Mouse (Mus musculus) midbrain, postnatal 0 days (tissue): ENCODE data around the gene Chd1. TPM values are rescaled to one million over a fixed set of nuclear protein-coding genes. Genes with fewer than 3 reads are reported as not detected.

ENCODE experiments used
- ATAC-seq: fragments of 200-750 bp; cut with Nextera tagmentation; 2 replicates; pipeline ENCODE4 v1.8.0; 2017; ENCODE audit warnings: moderate number of reproducible peaks, mild to moderate bottlenecking, moderate TSS enrichment, moderate library complexity; ENCODE audit not compliant: low FRiP score
- DNase-seq: peaks from one replicate; pipeline ENCODE4 v3.0.0-alpha.2; 2015; ENCODE audit warnings: low spot score
- H3K27ac ChIP-seq: fragments of 300-500 bp; sonication (generic); 2 replicates; pipeline ENCODE4 v1.5.1; 2014; ENCODE audit warnings: low read depth, mild to moderate bottlenecking, low read length, mixed read lengths
- H3K27me3 ChIP-seq: fragments of 300-500 bp; sonication (generic); 2 replicates; pipeline ENCODE4 v1.6.1; 2014; ENCODE audit warnings: low read length, control low read depth, mixed read lengths; ENCODE audit not compliant: insufficient read depth
- H3K36me3 ChIP-seq: fragments of 300-500 bp; sonication (generic); 2 replicates; pipeline ENCODE4 v1.6.1; 2014; ENCODE audit warnings: low read length, control low read depth, mixed read lengths; ENCODE audit not compliant: insufficient read depth
- H3K4me1 ChIP-seq: fragments of 300-500 bp; sonication (generic); 2 replicates; pipeline ENCODE4 v1.6.1; 2014; ENCODE audit warnings: mild to moderate bottlenecking, control low read depth, antibody characterized with exemption, low read length, mixed read lengths; ENCODE audit not compliant: insufficient read depth
- H3K4me2 ChIP-seq: fragments of 300-500 bp; sonication (generic); 2 replicates; pipeline ENCODE4 v1.6.1; 2014; ENCODE audit warnings: low read depth, mild to moderate bottlenecking, low read length, mixed read lengths; ENCODE audit not compliant: poor library complexity, severe bottlenecking
- H3K4me3 ChIP-seq: fragments of 300-500 bp; sonication (generic); 2 replicates; pipeline ENCODE4 v1.5.1; 2014; ENCODE audit warnings: low read depth, mild to moderate bottlenecking, low read length, moderate library complexity
- H3K9ac ChIP-seq: fragments of 300-500 bp; sonication (generic); replicated peaks from 2 replicates; pipeline ENCODE4 v1.6.1; 2014; ENCODE audit warnings: mild to moderate bottlenecking, low read length, moderate library complexity, mixed read lengths; ENCODE audit not compliant: poor library complexity, severe bottlenecking
- H3K9me3 ChIP-seq: fragments of 300-500 bp; sonication (generic); 2 replicates; pipeline ENCODE4 v1.6.1; 2016; ENCODE audit warnings: low read length, control low read depth
- CTCF ChIP-seq: IDR thresholded peaks from 2 replicates; pipeline ENCODE4 v1.5.1; 2016; ENCODE audit warnings: antibody characterized with exemption, mild to moderate bottlenecking
- WGBS: fragments of 180-500 bp; shearing (Covaris S2); extraction: QIAGEN DNeasy Blood & Tissue Kit; methylation state at CpG from one replicate; pipeline ENCODE4 v1.1.7; 2014; 5-methylcytosine and 5-hydroxymethylcytosine counted together
- polyA plus RNA-seq: library from polyadenylated mRNA; unstranded; fragments of >200 nt; fragmentation: Nextera tagmentation; extraction: Ambion mirVana; gene quantifications from 2 replicates; pipeline ENCODE4 v1.2.1, GENCODE M21; 2015
- total RNA-seq: library from RNA; depleted of rRNA; stranded (reverse); fragments of >200 nt; gene quantifications from 2 replicates; pipeline ENCODE4 v1.2.3, GENCODE M21; 2014

Chd1 gene
- total and polyA plus RNA-seq, 2 experiments from 2014 or later = 12.9 to 13.1 TPM

DNA sequence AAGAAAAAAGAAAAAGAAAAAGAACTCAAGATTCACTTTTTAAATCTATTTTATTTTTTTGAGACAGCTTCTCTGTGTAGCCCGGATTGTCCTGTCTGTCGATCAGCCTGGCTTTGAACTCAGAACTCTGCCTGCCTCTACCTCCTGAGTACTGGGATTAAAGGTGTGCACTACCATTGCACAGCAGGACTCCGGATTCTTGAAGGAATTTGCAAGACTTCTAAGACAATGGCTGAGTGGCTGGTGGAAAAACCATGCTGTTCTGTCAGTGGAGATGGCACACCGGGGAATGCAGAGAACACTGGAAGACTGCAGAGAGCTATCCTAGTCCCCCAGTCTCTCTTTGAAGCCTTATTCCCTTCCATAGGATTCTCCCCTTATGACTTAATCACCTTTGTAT is 24.1 kb upstream of the Chd1 start:
- Histone ChIP-seq H3K4me3 (no peak overlapping the region), H3K9me3 (no peaks in the 10 kb centered on the region), H3K9ac (no peak overlapping the region), H3K4me2 (no peak overlapping the region), H3K27me3 (no peaks in the 10 kb centered on the region), H3K4me1 (no peaks in the 10 kb centered on the region), H3K36me3 (peaks cover 3% of the 10 kb centered on the region; the same call in 1 of the 2 replicates), H3K27ac (no peak overlapping the region)
- WGBS = 68% methylated on average over 4 of the region's 4 CpGs
- ATAC-seq (no peak), DNase-seq (no peak)
- TF ChIP-seq CTCF = no peak

DNA sequence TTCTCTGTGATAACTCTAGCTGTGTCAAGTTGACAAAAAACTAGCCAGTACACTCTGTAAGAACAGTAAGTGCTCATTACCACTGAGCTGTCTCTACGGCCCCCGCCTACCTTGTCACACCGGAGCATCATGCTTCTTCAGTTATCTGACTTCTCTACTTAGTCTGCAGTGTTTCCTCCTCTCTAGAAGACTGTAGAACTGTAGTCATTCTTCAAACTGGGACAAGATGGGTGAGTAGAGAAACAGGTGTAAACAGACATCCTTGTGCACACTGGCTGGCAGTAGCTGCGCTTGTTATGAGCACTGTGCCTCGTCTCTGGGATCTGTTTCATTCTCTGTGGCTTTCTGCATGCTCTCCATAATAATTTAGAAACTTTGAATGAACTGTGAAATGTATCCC is 18.4 kb upstream of the Chd1 start:
- no peaks in the 10 kb centered on the region for H3K36me3 ChIP-seq
- H3K9ac ChIP-seq = no peak overlapping the region
- DNase-seq = no peak
- H3K4me1 ChIP-seq = no peaks in the 10 kb centered on the region
- no peaks in the 10 kb centered on the region for H3K27me3 ChIP-seq
- TF ChIP-seq CTCF = no peak
- H3K4me2 ChIP-seq = no peak overlapping the region
- no peaks in the 10 kb centered on the region for H3K9me3 ChIP-seq
- H3K4me3 ChIP-seq = no peak overlapping the region
- 89% methylated on average over 5 of the region's 5 CpGs for WGBS
- H3K27ac ChIP-seq = no peak overlapping the region
- ATAC-seq = no peak

DNA sequence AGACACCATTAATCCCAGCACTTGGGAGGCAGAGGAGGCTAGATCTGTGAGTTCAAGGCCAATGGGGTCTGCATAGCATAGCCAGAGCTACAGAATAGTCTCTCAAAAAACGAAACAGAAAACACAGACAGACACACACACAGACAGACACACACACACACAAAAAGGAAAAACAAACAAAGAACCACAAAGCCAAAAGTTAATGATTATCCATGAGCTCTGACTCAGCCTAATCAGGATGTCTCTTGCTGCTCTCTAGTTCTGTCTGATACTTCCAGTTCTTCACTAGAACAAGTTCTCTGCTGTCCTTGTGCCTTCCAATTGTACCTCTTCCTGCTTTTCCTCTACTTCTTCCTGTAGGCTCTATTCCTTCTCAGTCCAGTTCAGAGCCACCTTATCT is 14.5 kb upstream of the Chd1 start:
- Histone ChIP-seq H3K9me3 (no peaks in the 10 kb centered on the region), H3K27ac (no peak overlapping the region), H3K36me3 (no peaks in the 10 kb centered on the region), H3K27me3 (no peaks in the 10 kb centered on the region), H3K4me1 (no peaks in the 10 kb centered on the region), H3K4me2 (no peak overlapping the region), H3K4me3 (no peak overlapping the region), H3K9ac (no peak overlapping the region)
- DNase-seq (no peak), ATAC-seq (no peak)
- no peak for TF ChIP-seq CTCF
- WGBS = 86% methylated on average over 1 of the region's 1 CpGs

DNA sequence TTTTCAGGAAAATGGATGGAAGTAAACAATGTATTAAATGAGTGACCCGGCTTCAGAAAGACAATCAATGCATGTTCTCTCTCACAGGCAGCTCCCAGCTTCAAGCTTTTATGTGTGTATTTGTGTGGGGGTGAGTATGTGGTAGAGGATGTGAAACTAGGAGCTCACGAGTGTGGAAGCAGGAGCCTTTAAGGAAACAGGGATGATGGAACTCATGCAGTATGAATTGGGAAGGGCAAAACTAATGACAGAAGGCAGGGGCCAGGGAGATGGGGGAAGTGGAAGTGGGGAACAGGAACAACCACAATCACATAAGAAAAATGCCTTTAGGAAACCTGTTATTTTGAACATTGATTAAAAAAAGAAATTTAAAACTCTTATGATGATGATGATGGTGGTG is 9.2 kb upstream of the Chd1 start:
- Histone ChIP-seq H3K9me3 (no peaks in the 10 kb centered on the region), H3K27me3 (no peaks in the 10 kb centered on the region), H3K4me3 (no peak overlapping the region), H3K27ac (no peak overlapping the region), H3K4me1 (no peaks in the 10 kb centered on the region), H3K4me2 (no peak overlapping the region), H3K36me3 (no peaks in the 10 kb centered on the region), H3K9ac (no peak overlapping the region)
- WGBS = 95% methylated on average over 2 of the region's 2 CpGs
- DNase-seq (no peak), ATAC-seq (no peak)
- TF ChIP-seq CTCF = no peak

DNA sequence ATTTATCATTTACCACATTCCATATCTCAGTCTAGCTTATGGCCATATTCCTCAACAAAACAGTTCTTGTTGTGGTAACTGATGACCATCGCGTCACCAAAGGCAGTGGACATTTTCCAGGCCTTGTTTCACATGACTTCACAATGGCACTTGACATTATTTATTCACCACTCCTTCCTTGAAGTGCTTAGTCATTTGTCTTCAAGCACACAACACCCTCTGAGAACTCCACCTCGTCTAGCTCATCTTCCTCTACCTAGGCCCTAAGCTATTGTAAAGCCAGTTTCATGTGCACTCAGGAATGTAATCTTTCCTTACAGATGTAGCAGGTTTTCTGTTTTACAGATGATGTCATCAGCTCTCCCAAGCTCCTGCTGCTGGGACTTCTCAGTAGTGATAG is 5.8 kb upstream of the Chd1 start:
- H3K9ac ChIP-seq = no peak overlapping the region
- no peak for TF ChIP-seq CTCF
- H3K4me2 ChIP-seq = no peak overlapping the region
- 92% methylated on average over 3 of the region's 3 CpGs for WGBS
- H3K27me3 ChIP-seq = no peaks in the 10 kb centered on the region
- no peak overlapping the region for H3K4me3 ChIP-seq
- H3K27ac ChIP-seq = no peak overlapping the region
- DNase-seq (no peak), ATAC-seq (no peak)
- H3K36me3 ChIP-seq = no peaks in the 10 kb centered on the region
- H3K4me1 ChIP-seq = no peaks in the 10 kb centered on the region
- no peaks in the 10 kb centered on the region for H3K9me3 ChIP-seq

DNA sequence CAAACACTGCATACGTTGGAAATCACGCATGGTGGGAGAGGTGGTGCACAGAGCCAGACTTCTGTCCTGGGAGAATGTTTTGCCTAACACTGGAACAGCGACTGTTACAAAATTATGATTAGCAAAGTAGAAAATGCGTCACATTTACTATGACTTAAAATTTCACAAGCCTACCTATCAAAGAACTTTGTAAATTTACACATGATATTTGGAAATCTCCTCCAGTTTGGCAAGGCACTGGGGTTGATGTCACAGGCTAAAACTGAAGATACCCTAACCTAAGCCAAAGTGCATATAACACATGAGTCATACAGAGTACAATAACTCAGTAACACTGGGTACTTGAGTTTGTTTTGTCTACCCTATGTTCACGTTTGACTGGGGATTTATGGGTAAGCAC is 3.3 kb upstream of the Chd1 start:
- no peak for ATAC-seq
- WGBS = 91% methylated on average over 5 of the region's 5 CpGs
- Histone ChIP-seq H3K27me3 (no peaks in the 10 kb centered on the region), H3K4me1 (0 out of 2 replicates have a peak, but pooled peaks cover 2% of the 10 kb centered on the region), H3K9ac (no peak overlapping the region), H3K4me2 (no peak overlapping the region), H3K36me3 (no peaks in the 10 kb centered on the region), H3K4me3 (no peak overlapping the region), H3K9me3 (no peaks in the 10 kb centered on the region), H3K27ac (no peak overlapping the region)
- no peak for TF ChIP-seq CTCF
- no peak for DNase-seq

DNA sequence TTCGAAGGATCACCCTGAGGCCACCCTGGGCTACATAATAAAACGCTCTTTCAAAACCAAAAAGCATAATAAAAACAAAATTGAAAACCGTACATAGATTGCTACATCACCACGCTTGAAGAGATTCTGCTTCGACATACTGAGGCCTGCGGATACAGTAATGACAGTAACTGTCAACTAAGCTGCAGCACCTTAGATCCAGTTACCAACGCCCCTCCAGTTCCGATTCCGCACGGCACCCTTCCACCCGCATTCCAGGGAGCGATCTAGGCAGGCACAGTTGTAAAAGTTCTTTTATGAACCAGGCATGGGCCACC is 651 bp upstream of the Chd1 start:
- H3K4me2 ChIP-seq = peak overlapping the region; percentile 99
- H3K9ac ChIP-seq = peak overlapping the region; percentile 87
- peak overlapping the region; percentile 91 for H3K4me3 ChIP-seq
- no peaks in the 10 kb centered on the region for H3K36me3 ChIP-seq
- ATAC-seq (no peak), DNase-seq (no peak)
- peak overlapping the region; percentile 89 for H3K27ac ChIP-seq
- WGBS = 4% methylated on average over 12 of the region's 12 CpGs
- no peaks in the 10 kb centered on the region for H3K9me3 ChIP-seq
- H3K4me1 ChIP-seq = 0 out of 2 replicates have a peak, but pooled peaks cover 4% of the 10 kb centered on the region
- H3K27me3 ChIP-seq = no peaks in the 10 kb centered on the region
- no peak for TF ChIP-seq CTCF
